Mouse (Mus musculus): ENCODE results near the gene Slc17a7. TPM values are rescaled to one million over a fixed set of nuclear protein-coding genes. Genes with fewer than 3 reads are reported as not detected.
A peak's percentile ranks its signal among the peaks of the same experiment; 100 is the strongest.
"Not testable (repeated sequence)": the region's sequence is repeated elsewhere in the genome, so short reads cannot be mapped to it uniquely, and the experiment has no call there.

Slc17a7 gene
- polyA plus RNA-seq, 1 experiment, result 0.02 TPM

GRCm38 (mm10) chr7:45150321-45150720 is 13.4 kb upstream of the Slc17a7 start:
- Histone ChIP-seq H3K36me3 (ENCODE audit: control insufficient read depth) (peaks cover 36% of the 10 kb centered on the region), H3K9me3 (ENCODE audit: control insufficient read depth, low read length) (no peaks in the 10 kb centered on the region)
- TF ChIP-seq GATA1 (IDR thresholded peaks at IDR 0.05; ENCODE audit: low read length) (no peak), TAL1 (IDR thresholded peaks at IDR 0.05; ENCODE audit: low read length) (no peak)

GRCm38 (mm10) chr7:45151303-45151702 is 12.4 kb upstream of the Slc17a7 start:
- no peak overlapping the region for H3K4me3 ChIP-seq (replicated peaks)
- peaks cover 28% of the 10 kb centered on the region for H3K4me1 ChIP-seq (ENCODE audit: control insufficient read depth)
- no peaks in the 10 kb centered on the region for H3K27me3 ChIP-seq (ENCODE audit: control insufficient read depth)
- no peak for TF ChIP-seq TAL1 (IDR thresholded peaks at IDR 0.05; ENCODE audit: low read length)
- no peak for TF ChIP-seq GATA1 (IDR thresholded peaks at IDR 0.05; ENCODE audit: low read length)
- H3K9me3 ChIP-seq (ENCODE audit: control insufficient read depth, low read length), result no peaks in the 10 kb centered on the region
- H3K36me3 ChIP-seq (ENCODE audit: control insufficient read depth), result peaks cover 29% of the 10 kb centered on the region

More at GRCm38 (mm10) chr7:45150321-45150720, 13.4 kb upstream of the Slc17a7 start:
- Histone ChIP-seq H3K4me3 (replicated peaks) (no peak overlapping the region), H3K4me1 (ENCODE audit: control insufficient read depth) (peaks cover 22% of the 10 kb centered on the region), H3K27me3 (ENCODE audit: control insufficient read depth) (no peaks in the 10 kb centered on the region)

GRCm38 (mm10) chr7:45153052-45153451 is 10.7 kb upstream of the Slc17a7 start:
- H3K27me3 ChIP-seq (ENCODE audit: control insufficient read depth); H3K9me3 ChIP-seq (ENCODE audit: control insufficient read depth, low read length): not testable (repeated sequence)
- Histone ChIP-seq H3K4me3 (replicated peaks) (peak overlapping the region; percentile 77), H3K36me3 (ENCODE audit: control insufficient read depth) (peaks cover 26% of the 10 kb centered on the region), H3K4me1 (ENCODE audit: control insufficient read depth) (peaks cover 31% of the 10 kb centered on the region)

GRCm38 (mm10) chr7:45153586-45153985 is 10.2 kb upstream of the Slc17a7 start:
- peaks cover 26% of the 10 kb centered on the region for H3K36me3 ChIP-seq (ENCODE audit: control insufficient read depth)

GRCm38 (mm10) chr7:45154096-45154992 is 9.4 kb upstream of the Slc17a7 start, which contains the start of the genes Pih1d1 and Aldh16a1:
Pih1d1 (plus strand) TSS chr7:45154303.
Aldh16a1 (minus strand) TSS chr7:45154584.
- H3K9me3 ChIP-seq (ENCODE audit: control insufficient read depth, low read length), result no peaks in the 10 kb centered on the region
- H3K27me3 ChIP-seq (ENCODE audit: control insufficient read depth), result no peaks in the 10 kb centered on the region
- no peak for TF ChIP-seq GATA1 (IDR thresholded peaks at IDR 0.05; ENCODE audit: low read length)
- no peak for TF ChIP-seq TAL1 (IDR thresholded peaks at IDR 0.05; ENCODE audit: low read length)
- H3K4me1 ChIP-seq (ENCODE audit: control insufficient read depth), result peaks cover 31% of the 10 kb centered on the region
- peak within 1 kb of the TSS; percentile 77 for H3K4me3 ChIP-seq (replicated peaks)
- H3K36me3 ChIP-seq (ENCODE audit: control insufficient read depth), result peaks cover 32% of the 10 kb centered on the region

More at GRCm38 (mm10) chr7:45153586-45153985, 10.2 kb upstream of the Slc17a7 start:
- no peak for TF ChIP-seq TAL1 (IDR thresholded peaks at IDR 0.05; ENCODE audit: low read length)
- TF ChIP-seq GATA1 (IDR thresholded peaks at IDR 0.05; ENCODE audit: low read length), result no peak
- peak overlapping the region; percentile 77 for H3K4me3 ChIP-seq (replicated peaks)
- H3K9me3 ChIP-seq (ENCODE audit: control insufficient read depth, low read length), result no peaks in the 10 kb centered on the region
- H3K27me3 ChIP-seq (ENCODE audit: control insufficient read depth), result no peaks in the 10 kb centered on the region
- H3K4me1 ChIP-seq (ENCODE audit: control insufficient read depth), result peaks cover 31% of the 10 kb centered on the region

- Histone ChIP-seq H3K9me3 (ENCODE audit: control insufficient read depth, low read length) (no peaks in the 10 kb centered on the region), H3K4me3 (replicated peaks) (peak overlapping the region; percentile 77), H3K36me3 (ENCODE audit: control insufficient read depth) (peaks cover 35% of the 10 kb centered on the region), H3K27me3 (ENCODE audit: control insufficient read depth) (no peaks in the 10 kb centered on the region), H3K4me1 (ENCODE audit: control insufficient read depth) (peaks cover 31% of the 10 kb centered on the region)
- TF ChIP-seq GATA1 (IDR thresholded peaks at IDR 0.05; ENCODE audit: low read length), result no peak
- TF ChIP-seq TAL1 (IDR thresholded peaks at IDR 0.05; ENCODE audit: low read length), result no peak
Observed at GRCm38 (mm10) chr7:45154993-45155514, 8.7 kb upstream of the Slc17a7 start.

GRCm38 (mm10) chr7:45155590-45155989 is 8.2 kb upstream of the Slc17a7 start:
- Histone ChIP-seq H3K36me3 (ENCODE audit: control insufficient read depth) (peaks cover 40% of the 10 kb centered on the region), H3K27me3 (ENCODE audit: control insufficient read depth) (no peaks in the 10 kb centered on the region), H3K4me3 (replicated peaks) (no peak overlapping the region), H3K9me3 (ENCODE audit: control insufficient read depth, low read length) (no peaks in the 10 kb centered on the region), H3K4me1 (ENCODE audit: control insufficient read depth) (peaks cover 29% of the 10 kb centered on the region)
- TF ChIP-seq TAL1 (IDR thresholded peaks at IDR 0.05; ENCODE audit: low read length) (no peak), GATA1 (IDR thresholded peaks at IDR 0.05; ENCODE audit: low read length) (no peak)

GRCm38 (mm10) chr7:45156206-45156605 is 7.5 kb upstream of the Slc17a7 start:
- H3K4me3 ChIP-seq (replicated peaks), result no peak overlapping the region

GRCm38 (mm10) chr7:45157459-45157858 is 6.3 kb upstream of the Slc17a7 start:
- peaks cover 35% of the 10 kb centered on the region for H3K4me1 ChIP-seq (ENCODE audit: control insufficient read depth)
- H3K4me3 ChIP-seq (replicated peaks), result no peak overlapping the region
- peaks cover 41% of the 10 kb centered on the region for H3K36me3 ChIP-seq (ENCODE audit: control insufficient read depth)
- no peaks in the 10 kb centered on the region for H3K9me3 ChIP-seq (ENCODE audit: control insufficient read depth, low read length)
- peaks cover 6% of the 10 kb centered on the region for H3K27me3 ChIP-seq (ENCODE audit: control insufficient read depth)
- TF ChIP-seq GATA1 (IDR thresholded peaks at IDR 0.05; ENCODE audit: low read length), result no peak
- TF ChIP-seq TAL1 (IDR thresholded peaks at IDR 0.05; ENCODE audit: low read length), result no peak

More at GRCm38 (mm10) chr7:45156206-45156605, 7.5 kb upstream of the Slc17a7 start:
- Histone ChIP-seq H3K9me3 (ENCODE audit: control insufficient read depth, low read length) (no peaks in the 10 kb centered on the region), H3K27me3 (ENCODE audit: control insufficient read depth) (no peaks in the 10 kb centered on the region), H3K4me1 (ENCODE audit: control insufficient read depth) (peaks cover 29% of the 10 kb centered on the region), H3K36me3 (ENCODE audit: control insufficient read depth) (peaks cover 41% of the 10 kb centered on the region)
- TF ChIP-seq TAL1 (IDR thresholded peaks at IDR 0.05; ENCODE audit: low read length) (no peak), GATA1 (IDR thresholded peaks at IDR 0.05; ENCODE audit: low read length) (no peak)
